Comparison of ENCODE assay signal across 13 mouse cellular contexts in the genomic region with DNA sequence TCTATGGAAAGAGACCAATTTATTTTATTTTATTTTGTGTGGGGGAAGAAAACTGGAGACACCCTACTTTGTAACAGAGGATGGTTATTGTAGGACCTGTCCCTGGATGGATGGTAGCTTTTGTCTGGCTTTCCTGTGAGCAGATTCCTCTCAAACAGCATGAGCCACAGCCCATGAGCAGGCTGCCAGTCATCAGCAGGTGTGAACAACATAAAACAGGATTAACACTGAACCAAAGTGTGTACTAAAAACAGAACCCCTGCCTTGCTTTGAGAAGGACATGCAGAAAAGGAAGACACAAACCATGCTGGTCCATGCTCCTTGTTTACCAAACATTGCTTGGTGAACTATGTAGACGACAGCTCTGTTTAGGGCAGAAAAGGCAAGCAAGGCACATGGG.
"Had no signal": no experiment of that assay in that cellular context is flagged by ENCODE, and none has a peak within 500 bp of the region (broad histone marks: within the 10 kb centered on the region; RNA-seq: fewer than 3 reads in every experiment).

No protein-coding gene starts in this region.

- H3K27ac ChIP-seq: left cerebral cortex, adult 2 months; limb, embryonic 10.5 days; liver, embryonic 15.5 days; midbrain, embryonic 10.5 days; neural tube, embryonic 12.5 days; stomach, embryonic 15.5 days had no signal

- H3K9ac ChIP-seq: liver, embryonic 15.5 days; neural tube, embryonic 12.5 days; stomach, embryonic 15.5 days had no signal

- H3K36me3 ChIP-seq: limb, embryonic 10.5 days; liver, embryonic 15.5 days; midbrain, embryonic 10.5 days; neural tube, embryonic 12.5 days; stomach, embryonic 15.5 days had no signal

- ATAC-seq: lung, postnatal 0 days had no signal

- DNase-seq: kidney, postnatal 14 days; lung, adult 2 months; lung, postnatal 36 days; midbrain, embryonic 14.5 days; thymus, postnatal 36 days had no signal

- H3K4me1 ChIP-seq: liver, embryonic 15.5 days; stomach, embryonic 15.5 days had no signal

- H3K4me3 ChIP-seq: left cerebral cortex, adult 2 months; limb, embryonic 10.5 days; liver, embryonic 15.5 days; midbrain, embryonic 10.5 days; neural tube, embryonic 12.5 days; stomach, embryonic 15.5 days had no signal

- H3K9me3 ChIP-seq: limb, embryonic 10.5 days; liver, embryonic 15.5 days; midbrain, embryonic 10.5 days; neural tube, embryonic 12.5 days; stomach, embryonic 15.5 days had no signal

- H3K4me2 ChIP-seq: liver, embryonic 11.5 days; liver, embryonic 15.5 days; neural tube, embryonic 12.5 days; stomach, embryonic 15.5 days had no signal

- H3K27me3 ChIP-seq: neural tube, embryonic 12.5 days; stomach, embryonic 15.5 days had no signal
